Mouse (Mus musculus): ENCODE results near the gene Grm5. TPM values are rescaled to one million over a fixed set of nuclear protein-coding genes. Genes with fewer than 3 reads are reported as not detected.

Gene Grm5
- polyA plus RNA-seq, 1 experiment from 2014 or later = 0.10 TPM

Other genes starting within 250 kb of the Grm5 start
- gene Tyr, start 90.7 kb upstream of the Grm5 start, polyA plus RNA-seq (2014; fragmentation: Nextera tagmentation; extraction: Ambion mirVana) = 1.9 and 4.2 TPM in 2 replicates